22 mouse cellular contexts compared by ENCODE assay signal in genomic region chr1:119251741-119252140, GRCm38 (mm10).
DNase-seq lines count a peak whose midpoint lies in the region; ATAC-seq and TF ChIP-seq lines count a peak whose summit lies in the region.
"Had no signal": no experiment of that assay in that cellular context is flagged by ENCODE, and none has a peak within 500 bp of the region (broad histone marks: within the 10 kb centered on the region; RNA-seq: fewer than 3 reads in every experiment).

No protein-coding gene starts in this region.

- TF ChIP-seq CTCF in midbrain, postnatal 0 days (IDR thresholded peaks at IDR 0.05) = no peak

- H3K4me1 ChIP-seq in midbrain, embryonic 11.5 days (ENCODE audit: control insufficient read depth, insufficient read depth, low read length) = peaks cover 6% of the 10 kb centered on the region
- no peaks in the 10 kb centered on the region for H3K4me1 ChIP-seq in midbrain, postnatal 0 days (ENCODE audit: insufficient read depth, low read length)
- H3K4me1 ChIP-seq: embryonic facial prominence, embryonic 12.5 days had no signal

- H3K4me3 ChIP-seq in midbrain, embryonic 11.5 days (ENCODE audit: low read depth, low read length) = no peak overlapping the region
- H3K4me3 ChIP-seq in midbrain, postnatal 0 days (ENCODE audit: low read depth, low read length) = no peak overlapping the region
- H3K4me3 ChIP-seq: embryonic facial prominence, embryonic 10.5 days; embryonic facial prominence, embryonic 12.5 days; forebrain, embryonic 13.5 days; forebrain, embryonic 15.5 days had no signal

- H3K36me3 ChIP-seq in midbrain, embryonic 11.5 days (ENCODE audit: control insufficient read depth, insufficient read depth, low read length) = no peaks in the 10 kb centered on the region
- H3K36me3 ChIP-seq in midbrain, postnatal 0 days (ENCODE audit: insufficient read depth, low read length) = no peaks in the 10 kb centered on the region
- H3K36me3 ChIP-seq: embryonic facial prominence, embryonic 10.5 days; embryonic facial prominence, embryonic 12.5 days; forebrain, embryonic 15.5 days; G1E had no signal

- H3K27ac ChIP-seq in midbrain, embryonic 11.5 days (ENCODE audit: low read depth, low read length) = no peak overlapping the region
- H3K27ac ChIP-seq in midbrain, postnatal 0 days (ENCODE audit: low read depth, low read length) = no peak overlapping the region
- H3K27ac ChIP-seq: embryonic facial prominence, embryonic 10.5 days; embryonic facial prominence, embryonic 12.5 days; forebrain, embryonic 13.5 days; forebrain, embryonic 15.5 days had no signal

- WGBS in midbrain, embryonic 11.5 days = 93% methylated on average over 5 of the region's 5 CpGs
- 98% methylated on average over 5 of the region's 5 CpGs for WGBS in midbrain, postnatal 0 days

- no peaks in the 10 kb centered on the region for H3K27me3 ChIP-seq in midbrain, embryonic 11.5 days (ENCODE audit: control insufficient read depth, insufficient read depth, low read length)
- H3K27me3 ChIP-seq in midbrain, postnatal 0 days (ENCODE audit: insufficient read depth, low read length) = no peaks in the 10 kb centered on the region
- H3K27me3 ChIP-seq: CH12.LX; embryonic facial prominence, embryonic 12.5 days; forebrain, embryonic 13.5 days; forebrain, embryonic 15.5 days; Patski had no signal

- peak; percentile 26 to 70 for DNase-seq in adrenal gland, adult (ENCODE audit: inconsistent age in 2 of 2, low spot score in 1 of 2)
- no peak for DNase-seq in adrenal gland, postnatal 14 days
- peak; percentile 15 for DNase-seq in adrenal gland, adult 8-10 months
- DNase-seq in adrenal gland, postnatal 4 days (ENCODE audit: low spot score in 2 of 2) = no peak
- DNase-seq in midbrain, embryonic 11.5 days (ENCODE audit: low spot score, missing footprints) = peak; percentile 4
- no peak for DNase-seq in midbrain, postnatal 0 days (ENCODE audit: low spot score)
- DNase-seq: B cell, adult 2 months; cerebellum, adult 11-12 months; cerebellum, adult 2 months; cerebellum, adult 9-10 months; cerebellum, postnatal 10 days; cerebellum, postnatal 25 days; forebrain, postnatal 0 days had no signal

- no peak overlapping the region for H3K9ac ChIP-seq in midbrain, embryonic 11.5 days (ENCODE audit: low read length)
- H3K9ac ChIP-seq in midbrain, postnatal 0 days (replicated peaks; ENCODE audit: low read length, poor library complexity, severe bottlenecking) = no peak overlapping the region
- H3K9ac ChIP-seq: embryonic facial prominence, embryonic 12.5 days; forebrain, embryonic 13.5 days; forebrain, embryonic 15.5 days; forebrain, postnatal 0 days had no signal

- ATAC-seq in midbrain, embryonic 11.5 days (ENCODE audit: low FRiP score) = no peak
- ATAC-seq in midbrain, postnatal 0 days (ENCODE audit: low FRiP score) = no peak
- ATAC-seq: activated CD4-positive, CD25-positive, alpha-beta regulatory T cell, adult 4 months; CD4-positive, CD25-positive, alpha-beta regulatory T cell, adult 4 months; forebrain, embryonic 13.5 days; forebrain, embryonic 15.5 days; forebrain, postnatal 0 days; Patski had no signal

- H3K9me3 ChIP-seq in midbrain, embryonic 11.5 days (ENCODE audit: control insufficient read depth, low read length) = no peaks in the 10 kb centered on the region
- H3K9me3 ChIP-seq in midbrain, postnatal 0 days (ENCODE audit: low read length) = no peaks in the 10 kb centered on the region
- H3K9me3 ChIP-seq: embryonic facial prominence, embryonic 10.5 days; embryonic facial prominence, embryonic 12.5 days; forebrain, embryonic 13.5 days; forebrain, embryonic 15.5 days had no signal

- no peak overlapping the region for H3K4me2 ChIP-seq in midbrain, embryonic 11.5 days
- no peak overlapping the region for H3K4me2 ChIP-seq in midbrain, postnatal 0 days (ENCODE audit: low read depth, low read length, poor library complexity, severe bottlenecking)
- H3K4me2 ChIP-seq: embryonic facial prominence, embryonic 12.5 days; forebrain, embryonic 13.5 days; forebrain, embryonic 15.5 days had no signal

Comparison
In these comparisons a context has a peak if more than half of its experiments do, and no peak if none do; other contexts are left out.
1. DNase-seq: peak in adrenal gland, adult (2 of 2), adrenal gland, adult 8-10 months (single experiment) and midbrain, embryonic 11.5 days (single experiment); none in adrenal gland, postnatal 14 days (single experiment), adrenal gland, postnatal 4 days (0 of 2) and midbrain, postnatal 0 days (single experiment).